Mouse (Mus musculus): ENCODE data around the gene Manbal.
A peak's percentile ranks its signal among the peaks of the same experiment; 100 is the strongest.
"Not testable (repeated sequence)": the region's sequence is repeated elsewhere in the genome, so short reads cannot be mapped to it uniquely, and the experiment has no call there.

The Manbal gene

GRCm38 (mm10) chr2:157367991-157368390 is 597 bp downstream of the Manbal start:
- DNase-seq (ENCODE audit: low read depth): no peak

- DNase-seq (ENCODE audit: low read depth): no peak
Observed at GRCm38 (mm10) chr2:157371696-157372095, 4.3 kb downstream of the Manbal start.

GRCm38 (mm10) chr2:157373681-157374080 is 6.3 kb downstream of the Manbal start:
- DNase-seq (ENCODE audit: low read depth): peak; percentile 46

- no peak for DNase-seq (ENCODE audit: low read depth)
Observed at GRCm38 (mm10) chr2:157375051-157375450, 7.7 kb downstream of the Manbal start.

GRCm38 (mm10) chr2:157375794-157376757 is 8.7 kb downstream of the Manbal start:
- DNase-seq (ENCODE audit: low read depth): no peak

GRCm38 (mm10) chr2:157376995-157377394 is 9.6 kb downstream of the Manbal start:
- no peak for DNase-seq (ENCODE audit: low read depth)

- no peak for DNase-seq (ENCODE audit: low read depth)
Observed at GRCm38 (mm10) chr2:157384836-157385235, 17.4 kb downstream of the Manbal start.

- DNase-seq (ENCODE audit: low read depth): not testable (repeated sequence)
Observed at GRCm38 (mm10) chr2:157388901-157389590, 21.7 kb downstream of the Manbal start.

- no peak for DNase-seq (ENCODE audit: low read depth)
Observed at GRCm38 (mm10) chr2:157389591-157389921, 22.2 kb downstream of the Manbal start.

- no peak for DNase-seq (ENCODE audit: low read depth)
Observed at GRCm38 (mm10) chr2:157392331-157392730, 24.9 kb downstream of the Manbal start.

GRCm38 (mm10) chr2:157393549-157393948 is 26.2 kb downstream of the Manbal start:
- DNase-seq (ENCODE audit: low read depth): no peak

- DNase-seq (ENCODE audit: low read depth): no peak
Observed at GRCm38 (mm10) chr2:157394868-157395267, 27.5 kb downstream of the Manbal start.

GRCm38 (mm10) chr2:157395371-157395770 is 28.0 kb downstream of the Manbal start:
- no peak for DNase-seq (ENCODE audit: low read depth)

GRCm38 (mm10) chr2:157395960-157396359 is 28.6 kb downstream of the Manbal start:
- DNase-seq (ENCODE audit: low read depth): no peak

GRCm38 (mm10) chr2:157397376-157397775 is 30.0 kb downstream of the Manbal start:
- DNase-seq (ENCODE audit: low read depth): no peak

GRCm38 (mm10) chr2:157398539-157398938 is 31.1 kb downstream of the Manbal start:
- DNase-seq (ENCODE audit: low read depth): no peak

GRCm38 (mm10) chr2:157399797-157400196 is 32.4 kb downstream of the Manbal start:
- no peak for DNase-seq (ENCODE audit: low read depth)

GRCm38 (mm10) chr2:157400491-157400890 is 33.1 kb downstream of the Manbal start:
- DNase-seq (ENCODE audit: low read depth): no peak

- DNase-seq (ENCODE audit: low read depth): no peak
Observed at GRCm38 (mm10) chr2:157401261-157401660, 33.9 kb downstream of the Manbal start.

- DNase-seq (ENCODE audit: low read depth): peak; percentile 65
Observed at GRCm38 (mm10) chr2:157407596-157407995, 40.2 kb downstream of the Manbal start.

- DNase-seq (ENCODE audit: low read depth): no peak
Observed at GRCm38 (mm10) chr2:157409793-157410533, 42.6 kb downstream of the Manbal start.

GRCm38 (mm10) chr2:157411151-157411693 is 43.8 kb downstream of the Manbal start:
- DNase-seq (ENCODE audit: low read depth): no peak
